Mouse (Mus musculus): Measurements from ENCODE around the gene Tmco1. TPM values are rescaled to one million over a fixed set of nuclear protein-coding genes. Genes with fewer than 3 reads are reported as not detected.

Tmco1 gene
- total RNA-seq, 2 experiments from 2014 or later, result 168 to 176 TPM

GRCm38 (mm10) chr1:167283441-167284257 lies 24.5 kb upstream of the Tmco1 start:
- ATAC-seq (replicated peaks; ENCODE audit: poor library complexity), result peak; percentile 30

DNA sequence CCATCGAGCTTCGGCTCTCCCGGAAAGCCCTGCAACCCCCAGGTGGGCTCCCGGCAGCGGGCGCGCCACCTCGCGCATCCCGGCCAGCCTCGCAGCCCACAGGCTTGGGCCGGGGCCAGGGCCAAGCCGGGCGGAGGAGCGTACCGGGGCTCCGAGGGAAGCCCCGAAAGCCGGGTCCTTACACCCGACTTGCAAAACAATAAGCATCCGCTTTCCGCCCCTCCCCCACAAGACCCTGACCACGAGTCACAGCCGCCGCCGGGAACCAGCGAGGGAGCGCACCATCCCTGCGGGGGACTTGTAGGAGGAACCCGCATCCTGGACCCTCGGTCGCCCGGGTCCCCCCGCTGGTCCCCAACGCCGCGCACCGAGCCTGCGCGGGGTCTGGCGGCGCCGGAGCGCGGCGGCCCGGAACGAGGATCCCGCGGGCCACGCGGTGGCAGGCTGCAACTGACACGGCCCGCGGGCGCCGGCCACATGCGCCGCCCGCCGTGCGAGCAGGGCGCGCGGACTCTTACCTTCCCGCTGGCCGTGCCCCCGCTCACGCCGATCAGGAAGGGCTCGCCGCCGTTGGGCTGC lies 23.8 kb upstream of the Tmco1 start:
- ATAC-seq (replicated peaks; ENCODE audit: poor library complexity), result peak; percentile 10

- ATAC-seq (replicated peaks; ENCODE audit: poor library complexity), result peak; percentile 51
These were observed 23.3 kb upstream of the Tmco1 start for GRCm38 (mm10) chr1:167284837-167285319.

GRCm38 (mm10) chr1:167285320-167285355 lies 23.0 kb upstream of the Tmco1 start, which contains the start of gene Uck2:
TSS of gene Uck2 (minus strand) at chr1:167285320.
- ATAC-seq (replicated peaks; ENCODE audit: poor library complexity), result no peak

DNA sequence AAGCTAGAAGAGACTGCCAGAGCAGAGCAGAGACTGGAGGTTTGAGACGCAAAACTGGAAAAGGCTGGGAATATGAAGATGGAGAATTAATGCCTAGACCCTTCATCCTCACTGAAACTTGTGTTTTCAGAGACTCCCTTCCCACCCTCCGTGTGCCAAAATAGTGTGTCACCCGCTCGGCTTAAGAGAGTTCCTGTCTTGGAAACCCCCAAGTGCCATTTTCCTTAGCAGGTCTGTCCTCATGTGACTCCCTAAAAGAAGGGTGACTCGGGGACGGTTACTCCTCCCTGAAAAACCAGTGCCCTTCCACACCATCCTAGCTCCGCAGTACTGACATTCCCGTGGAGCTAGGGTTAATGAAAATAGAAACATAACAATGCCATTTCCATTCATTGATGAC lies 22.8 kb upstream of the Tmco1 start:
- no peak for ATAC-seq (replicated peaks; ENCODE audit: poor library complexity)

- ATAC-seq (replicated peaks; ENCODE audit: poor library complexity), result no peak
These were observed 21.0 kb upstream of the Tmco1 start for GRCm38 (mm10) chr1:167287156-167287555.

GRCm38 (mm10) chr1:167288665-167289538 lies 19.3 kb upstream of the Tmco1 start:
- ATAC-seq (replicated peaks; ENCODE audit: poor library complexity), result peak; percentile 62

GRCm38 (mm10) chr1:167289567-167290262 lies 18.5 kb upstream of the Tmco1 start:
- no peak for ATAC-seq (replicated peaks; ENCODE audit: poor library complexity)

DNA sequence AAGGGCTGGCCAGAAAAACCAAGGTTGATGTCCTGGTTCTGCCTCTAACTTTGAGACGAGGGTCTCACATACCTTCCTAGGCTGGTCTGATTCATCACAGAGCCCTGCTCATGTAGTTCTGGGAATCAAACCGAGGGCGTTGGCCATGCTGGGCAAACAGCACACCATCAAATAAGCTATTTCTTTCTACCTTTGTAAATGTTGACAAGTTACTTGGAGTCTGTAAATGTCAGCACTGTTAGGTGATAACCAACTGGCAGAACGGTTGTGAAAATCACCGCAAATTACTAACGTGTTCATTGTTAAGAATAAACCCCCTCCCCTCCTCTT lies 17.9 kb upstream of the Tmco1 start:
- no peak for ATAC-seq (replicated peaks; ENCODE audit: poor library complexity)

DNA sequence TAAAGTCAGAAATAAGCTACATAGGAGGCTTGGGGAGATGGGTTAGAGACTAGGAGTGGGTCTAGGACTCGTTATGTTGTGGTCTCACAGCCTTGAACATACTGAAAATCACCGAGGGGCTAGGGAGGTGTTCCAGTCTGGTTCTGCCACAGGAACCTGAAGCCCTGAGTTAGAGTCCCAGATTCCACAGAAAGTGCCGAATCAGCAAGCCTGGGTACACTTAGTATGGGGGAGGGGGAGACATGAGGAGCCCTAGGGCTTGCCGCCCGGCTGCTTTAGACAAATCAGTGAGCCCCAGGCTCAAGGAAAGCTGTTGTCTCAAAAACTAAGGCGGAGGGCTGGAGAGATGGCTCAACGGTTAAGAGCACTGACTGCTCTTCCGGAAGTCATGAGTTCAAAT lies 16.6 kb upstream of the Tmco1 start:
- no peak for ATAC-seq (replicated peaks; ENCODE audit: poor library complexity)

DNA sequence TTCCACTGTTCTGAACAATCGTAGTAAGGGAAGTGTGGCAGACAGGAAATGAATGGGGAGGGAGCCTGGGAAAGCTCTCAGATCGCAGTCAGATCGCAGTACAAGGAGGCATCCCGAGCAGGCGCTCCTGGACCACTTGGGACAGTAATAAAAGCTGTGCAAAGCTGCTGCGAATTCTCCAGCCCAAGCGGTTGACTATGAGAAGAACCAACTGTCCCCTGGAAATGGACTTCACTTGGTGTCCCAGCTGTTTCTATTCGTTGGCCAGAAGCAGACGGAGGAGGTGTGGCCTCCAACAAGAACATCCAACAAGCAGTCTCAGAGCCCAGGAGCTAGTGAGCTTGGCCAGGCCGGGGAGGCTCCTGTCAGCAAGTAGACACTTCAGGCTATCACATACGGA lies 15.7 kb upstream of the Tmco1 start:
- no peak for ATAC-seq (replicated peaks; ENCODE audit: poor library complexity)

DNA sequence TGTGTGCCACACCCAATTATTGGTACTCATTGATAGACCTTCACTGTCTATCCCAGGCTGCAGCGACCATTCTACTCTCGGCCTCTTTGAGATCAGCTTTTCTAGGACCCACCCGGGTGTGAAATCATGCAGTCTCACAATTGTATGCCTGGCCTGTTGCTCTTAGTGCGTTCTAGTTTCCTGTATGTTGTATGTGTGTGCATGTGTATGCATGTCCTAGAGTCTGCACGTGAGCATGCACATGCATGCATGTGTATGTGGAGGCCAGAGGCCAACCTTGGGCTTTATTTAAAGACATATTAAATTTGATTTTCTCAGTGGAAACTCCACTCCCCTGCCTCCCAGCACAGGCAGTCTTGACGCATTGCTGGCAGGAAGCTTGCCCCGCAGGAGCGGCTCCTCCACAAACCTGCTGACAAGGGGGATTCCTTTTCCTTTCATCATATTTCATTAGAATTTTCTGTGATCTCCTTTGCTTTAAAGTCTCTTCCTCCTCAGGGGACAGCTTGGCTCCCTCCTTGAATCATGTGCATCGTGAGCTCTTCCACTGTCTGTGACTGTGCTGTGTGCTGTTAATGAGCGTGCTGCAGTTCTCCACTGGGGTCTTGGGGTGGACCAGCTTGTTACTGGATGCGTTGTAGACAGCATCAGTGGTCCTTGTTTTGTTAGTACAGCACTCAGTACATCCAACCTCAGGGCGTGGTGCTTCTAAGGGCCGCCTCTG lies 12.3 kb upstream of the Tmco1 start:
- no peak for ATAC-seq (replicated peaks; ENCODE audit: poor library complexity)

DNA sequence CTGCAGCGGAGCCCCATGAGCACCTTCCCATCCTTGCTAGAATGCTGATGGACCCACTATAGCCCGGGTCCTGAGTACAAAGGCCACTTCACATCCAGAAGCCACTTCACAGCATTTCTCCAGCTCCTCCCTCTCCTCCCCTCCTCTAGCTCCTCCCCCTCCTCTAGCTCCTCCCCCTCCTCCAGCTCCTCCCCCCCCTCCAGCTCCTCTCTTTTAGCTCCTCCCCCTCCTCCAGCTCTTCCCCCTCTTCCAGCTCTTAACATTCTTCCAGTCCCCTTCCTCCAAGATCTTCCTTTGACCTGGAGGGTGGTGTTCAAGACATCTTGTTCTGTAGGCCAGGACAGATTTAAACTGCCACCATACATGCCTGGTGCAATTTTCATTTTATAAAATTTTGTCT lies 8.1 kb upstream of the Tmco1 start:
- ATAC-seq (replicated peaks; ENCODE audit: poor library complexity), result peak; percentile 79

GRCm38 (mm10) chr1:167305501-167306137 lies 2.6 kb upstream of the Tmco1 start:
- ATAC-seq (replicated peaks; ENCODE audit: poor library complexity), result no peak

GRCm38 (mm10) chr1:167306451-167307240 lies 1.5 kb upstream of the Tmco1 start:
- ATAC-seq (replicated peaks; ENCODE audit: poor library complexity), result peak; percentile 69

DNA sequence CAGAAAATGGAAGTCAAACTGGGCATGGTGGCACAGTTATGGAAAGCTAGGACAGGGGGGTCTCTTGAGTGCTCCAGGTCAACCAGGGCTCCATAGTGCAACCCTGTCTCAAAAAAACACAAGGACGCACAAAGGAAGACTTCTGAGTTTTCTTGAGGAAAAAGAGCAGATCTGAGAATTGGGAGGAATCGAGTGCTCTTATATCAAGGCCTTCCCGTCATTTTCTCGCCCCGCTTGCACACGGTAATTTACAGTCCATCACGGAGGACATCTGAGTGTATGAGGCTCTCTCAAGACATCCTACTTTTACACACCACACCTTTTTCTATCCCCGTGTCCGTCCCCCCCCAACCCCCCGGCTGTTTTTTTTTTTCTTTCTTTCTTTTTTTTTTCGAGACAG lies 504 bp upstream of the Tmco1 start:
- ATAC-seq (replicated peaks; ENCODE audit: poor library complexity), result no peak

DNA sequence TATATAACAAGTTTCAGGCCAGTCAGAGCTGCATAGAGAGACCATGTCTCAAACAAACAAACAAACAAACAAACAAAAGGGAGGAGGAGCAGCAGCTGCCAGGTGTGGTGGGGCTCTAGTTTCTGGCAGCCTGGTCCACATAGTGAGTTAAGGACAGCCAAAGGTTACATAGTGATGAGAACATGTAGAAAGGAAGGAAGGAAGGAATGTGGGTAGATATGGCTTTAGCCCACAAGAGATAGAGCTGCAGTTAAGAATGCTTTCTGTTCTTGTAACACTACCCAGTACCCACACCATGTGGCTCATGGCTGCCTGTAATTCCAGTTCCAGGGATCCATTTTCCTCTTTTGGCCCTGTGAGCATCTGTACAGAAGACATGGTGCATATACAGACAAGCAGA lies 4.2 kb downstream of the Tmco1 start:
- ATAC-seq (replicated peaks; ENCODE audit: poor library complexity), result peak; percentile 7; the same call in 1 of the 2 replicates

- ATAC-seq (replicated peaks; ENCODE audit: poor library complexity), result no peak
These were observed 5.0 kb downstream of the Tmco1 start for GRCm38 (mm10) chr1:167313220-167313619.

- ATAC-seq (replicated peaks; ENCODE audit: poor library complexity), result no peak
These were observed 13.5 kb downstream of the Tmco1 start for GRCm38 (mm10) chr1:167321691-167322090.

GRCm38 (mm10) chr1:167328776-167329175 lies 20.6 kb downstream of the Tmco1 start:
- ATAC-seq (replicated peaks; ENCODE audit: poor library complexity), result no peak

Measured in megakaryocyte progenitor cell, adult 5-6 weeks (primary cell).